Mouse (Mus musculus) Muller cell, postnatal 12 days (primary cell): ENCODE results near the gene Gemin7.

ENCODE experiments used
- DNase-seq: peaks from one replicate; pipeline ENCODE4 v3.0.0-alpha.2; 2015; ENCODE audit errors: inconsistent ontology term

Gemin7 gene

GRCm38 (mm10) chr7:19547344-19547969, 29.9 kb downstream of the Gemin7 start:
- DNase-seq, result no peak

DNA sequence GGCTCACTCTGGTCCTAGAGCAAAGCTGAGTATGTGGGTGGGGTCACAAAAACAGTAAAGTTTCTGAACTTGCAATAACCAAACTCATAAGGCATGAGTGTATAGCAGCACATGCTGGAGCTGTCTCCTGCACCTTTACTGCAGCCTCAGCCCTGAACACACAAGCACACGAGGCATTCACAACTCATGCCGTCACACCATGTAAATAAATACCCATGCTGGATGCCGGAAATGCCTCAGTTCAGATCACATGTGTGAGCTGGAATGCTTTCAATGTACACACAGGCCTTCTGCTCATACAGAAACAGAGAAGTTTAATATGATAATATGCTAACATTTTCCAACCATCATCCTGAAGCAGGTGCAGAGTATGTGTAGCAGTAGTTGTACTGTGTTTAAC, 31.4 kb downstream of the Gemin7 start:
- no peak for DNase-seq

- no peak for DNase-seq
Observed at GRCm38 (mm10) chr7:19543584-19543983, 33.8 kb downstream of the Gemin7 start.

GRCm38 (mm10) chr7:19542155-19542691, 35.2 kb downstream of the Gemin7 start:
- DNase-seq, result peak; percentile 77

GRCm38 (mm10) chr7:19541681-19542154, 35.7 kb downstream of the Gemin7 start:
- no peak for DNase-seq

DNA sequence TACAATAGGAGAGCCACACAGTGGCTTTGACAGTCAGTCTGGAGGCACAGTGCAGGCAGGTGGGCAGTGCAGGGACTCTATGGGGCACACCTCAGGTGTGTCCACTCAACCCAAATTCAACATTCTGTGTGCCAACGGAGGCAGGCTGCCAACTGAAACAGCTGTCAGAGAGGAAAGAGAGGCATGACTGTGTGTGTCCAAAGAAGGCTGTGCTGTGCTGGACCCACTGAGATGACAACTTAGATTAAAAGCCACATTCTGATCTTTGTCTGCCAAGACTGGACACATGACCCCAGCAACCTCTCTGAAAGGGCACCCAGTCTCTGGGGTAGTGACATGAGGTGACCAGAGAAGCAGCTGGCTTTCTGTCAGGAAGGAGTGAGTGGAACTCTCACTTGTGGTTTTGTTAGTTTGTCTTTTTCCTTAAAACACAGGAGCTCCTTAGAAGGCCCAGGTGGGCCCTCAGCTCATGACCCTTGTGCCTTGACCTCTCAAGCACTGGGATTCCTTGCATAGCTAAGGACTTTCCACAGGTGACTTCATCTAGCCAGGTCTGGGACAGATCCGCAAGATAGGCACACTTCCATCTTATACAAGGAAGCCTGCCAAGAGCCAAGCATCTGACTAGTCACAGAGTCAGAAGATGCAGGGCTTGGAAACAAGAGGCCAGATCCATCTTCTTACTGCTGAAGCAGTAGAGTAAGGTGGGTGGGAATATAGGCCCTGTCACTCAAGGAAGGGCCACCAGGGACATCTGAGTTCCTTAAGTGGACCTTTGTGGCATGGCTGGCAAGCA, 36.4 kb downstream of the Gemin7 start:
- DNase-seq, result no peak

GRCm38 (mm10) chr7:19534676-19535075, 42.7 kb downstream of the Gemin7 start:
- DNase-seq, result no peak

- no peak for DNase-seq
Observed at GRCm38 (mm10) chr7:19532240-19532639, 45.2 kb downstream of the Gemin7 start.

DNA sequence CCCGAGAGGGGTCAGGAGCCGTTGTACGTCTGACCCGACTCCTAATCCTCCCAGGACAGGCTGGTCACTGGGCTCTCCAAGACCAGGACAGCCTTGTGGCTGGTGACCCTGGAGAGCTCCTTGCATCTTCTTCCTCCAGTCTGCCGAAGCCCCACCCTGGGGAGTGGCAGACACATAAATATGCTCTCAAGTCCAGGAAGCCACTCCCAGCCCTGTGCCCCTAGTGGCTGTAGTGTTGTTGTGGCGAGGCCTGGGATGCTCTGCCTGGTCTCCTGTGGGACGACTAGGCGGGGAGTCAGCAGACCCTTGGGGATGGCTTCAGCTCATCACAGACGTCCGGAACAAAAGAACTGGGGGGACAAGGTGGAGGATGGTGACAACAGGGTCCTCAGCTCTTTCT, 46.3 kb downstream of the Gemin7 start:
- DNase-seq, result no peak

GRCm38 (mm10) chr7:19525105-19525481, 52.3 kb downstream of the Gemin7 start:
- DNase-seq, result no peak

- no peak for DNase-seq
Observed at GRCm38 (mm10) chr7:19524420-19525104, 52.8 kb downstream of the Gemin7 start.

- DNase-seq, result peak; percentile 64
Observed at GRCm38 (mm10) chr7:19523757-19524419, 53.5 kb downstream of the Gemin7 start.

- peak; percentile 25 for DNase-seq
Observed at GRCm38 (mm10) chr7:19523017-19523756, 54.2 kb downstream of the Gemin7 start.

GRCm38 (mm10) chr7:19520032-19520431, 57.4 kb downstream of the Gemin7 start:
- DNase-seq, result no peak

DNA sequence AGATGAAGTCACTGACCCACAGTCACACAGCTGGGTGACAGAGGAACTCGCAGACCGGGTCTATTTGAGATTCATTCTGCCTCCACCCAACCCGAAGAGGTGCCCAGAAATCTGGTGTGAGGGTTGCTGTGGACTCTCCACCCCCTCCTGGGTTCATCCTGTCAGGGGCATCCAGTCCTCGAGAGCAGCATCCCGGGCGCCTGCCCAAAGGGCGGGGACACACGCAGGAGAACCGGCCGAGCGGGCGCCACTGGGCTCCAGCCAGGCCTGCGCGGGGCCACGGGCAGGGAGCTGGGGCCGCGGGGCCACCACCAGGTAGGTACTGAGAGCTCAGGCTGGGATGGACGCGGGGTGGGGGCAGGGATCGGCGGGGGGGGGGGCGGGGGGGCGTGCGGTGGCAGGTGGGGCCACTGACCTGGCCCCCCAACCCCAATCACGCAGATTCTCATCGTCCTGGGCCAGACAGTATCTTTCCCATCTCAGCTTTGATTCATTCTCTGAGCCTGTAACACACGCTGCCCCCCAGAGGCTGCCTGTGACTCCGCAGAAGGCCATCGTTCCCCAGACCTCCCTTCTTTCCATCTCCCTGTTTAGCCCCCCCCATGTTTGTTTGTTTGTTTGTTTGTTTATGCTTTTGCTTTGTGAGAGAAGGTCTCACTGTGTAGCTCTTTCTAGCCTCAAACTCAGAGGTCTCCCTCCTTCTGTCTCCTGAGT, 59.6 kb downstream of the Gemin7 start, which contains the start of gene Nkpd1:
Gene Nkpd1, plus strand, starts transcription at position 187 of the 714 bp plus-strand sequence.
- DNase-seq, result peak; percentile 37
